Mouse (Mus musculus) cerebellum, adult 18-20 months (tissue): ENCODE measurements at regions not wholly inside any gene's neighbourhood (a gene's known extent, or its start where the extent isn't known, plus 50 kb on each side); places are given as distances from the start of the nearest gene placed in this dataset.

Experiments
- DNase-seq, 2 experiments: peaks; one replicate each; pipeline ENCODE4 v3.0.0; 2021

DNA sequence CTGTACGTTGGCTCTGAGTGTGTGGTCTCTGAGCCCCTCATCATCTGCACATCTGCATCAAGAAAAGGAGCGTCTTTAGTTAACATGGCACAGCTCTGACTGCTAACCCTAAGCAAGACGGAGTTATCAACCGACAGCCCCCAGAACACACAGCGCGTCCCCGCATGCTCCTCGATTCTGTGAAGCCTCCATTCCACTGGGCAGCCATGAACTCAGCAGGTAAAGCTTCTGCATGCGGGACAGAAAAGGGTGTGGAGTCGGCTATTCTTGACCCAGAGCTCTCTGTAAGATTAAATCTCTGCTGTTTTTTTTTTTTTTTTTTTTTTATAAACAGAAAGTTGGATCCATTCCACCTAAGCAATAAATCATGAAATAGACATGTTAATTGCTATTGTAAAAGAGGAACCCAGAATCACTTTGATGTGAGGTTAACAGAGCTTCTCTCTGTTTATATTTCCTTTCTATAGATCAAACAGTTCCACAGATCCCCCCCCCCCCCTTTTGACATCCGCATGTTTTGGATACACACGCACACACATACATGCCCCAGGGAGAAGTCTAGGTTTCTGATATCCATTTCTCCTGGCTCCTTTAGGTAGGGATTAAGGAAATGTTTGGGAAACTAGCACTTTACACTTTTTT lies 328.9 kb downstream of the Mex3b start:
- DNase-seq: no peak

DNA sequence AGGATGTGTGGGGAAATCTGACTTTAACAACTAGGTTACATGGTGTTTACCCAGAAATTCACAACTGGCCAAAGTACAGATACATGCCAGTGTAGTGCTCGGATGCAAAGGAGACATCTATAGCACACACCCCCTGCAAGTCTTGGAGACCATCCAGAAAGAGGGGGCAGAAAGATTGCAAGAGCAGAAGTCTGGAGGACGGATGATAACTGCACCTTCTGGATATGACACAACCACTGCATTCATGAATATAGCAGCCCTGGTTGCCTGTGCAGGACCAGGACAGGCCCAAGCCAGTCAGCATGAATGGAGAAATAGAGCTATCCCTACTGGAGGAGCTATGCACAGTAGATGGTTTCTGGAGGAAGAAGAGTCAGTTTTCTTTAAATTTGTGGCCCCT lies 330.4 kb downstream of the Mex3b start:
- no peak for DNase-seq

DNA sequence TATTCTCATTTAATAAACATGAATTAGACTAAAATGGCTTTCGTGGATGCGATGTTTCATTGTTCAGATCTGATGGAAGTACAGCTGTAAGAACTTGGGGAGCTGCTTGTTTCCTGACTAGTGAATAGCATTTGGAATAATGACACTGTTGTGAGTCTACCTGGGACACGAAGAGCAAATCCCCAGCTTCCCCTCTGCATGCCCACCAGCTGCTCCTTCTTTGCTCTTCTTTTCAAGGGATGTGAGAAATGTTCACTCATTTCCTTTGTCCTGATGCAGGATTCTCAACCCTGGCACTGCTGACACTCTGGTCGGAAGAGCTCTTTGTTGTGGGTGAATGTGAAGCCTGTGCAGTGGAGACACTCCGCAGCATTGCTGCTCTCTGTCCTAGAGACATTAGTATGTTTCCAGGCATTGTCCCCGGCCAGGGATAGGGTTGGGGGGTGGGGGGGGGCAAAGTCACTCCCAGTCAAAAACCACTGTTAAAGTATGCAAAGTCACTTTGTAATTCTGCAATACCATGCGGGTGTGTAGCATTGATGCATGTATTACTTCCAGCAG lies 334.1 kb downstream of the Mex3b start:
- DNase-seq: no peak

DNA sequence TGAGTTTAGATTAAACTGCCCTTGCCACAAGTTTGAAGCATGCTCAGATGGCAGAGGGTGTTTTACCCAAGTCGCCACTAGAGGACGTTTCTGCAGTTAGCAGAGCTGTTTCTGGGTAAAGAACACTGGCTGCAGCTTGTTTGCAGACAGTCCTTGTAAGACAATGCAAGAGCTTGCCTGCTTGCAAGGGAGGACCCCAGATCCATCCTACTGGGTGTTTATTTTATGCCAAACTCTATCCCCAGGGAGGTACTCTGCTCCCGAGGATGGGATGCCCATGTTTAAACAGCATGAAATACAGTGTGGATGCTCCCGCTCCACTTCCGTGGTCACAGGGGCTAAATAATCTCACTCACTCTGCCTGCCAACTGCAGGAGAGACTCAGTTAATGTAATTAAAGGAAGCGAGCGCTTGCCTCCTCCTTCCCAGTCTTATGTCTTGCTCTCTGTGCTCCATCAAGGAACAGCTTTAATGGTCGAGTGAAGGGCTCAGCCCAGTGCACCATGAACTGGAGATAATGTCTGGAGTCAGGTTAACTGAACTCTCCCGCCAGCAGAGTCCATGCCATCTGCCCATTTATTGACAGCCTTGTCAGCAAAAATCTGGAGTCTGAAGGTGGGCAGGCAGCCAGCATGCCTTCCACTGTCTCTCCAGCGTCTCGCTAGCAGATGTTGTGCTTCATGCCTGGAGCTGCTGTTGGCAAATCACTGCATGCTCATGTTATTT lies 334.8 kb downstream of the Mex3b start:
- peak; percentile 52 to 60 for DNase-seq

DNA sequence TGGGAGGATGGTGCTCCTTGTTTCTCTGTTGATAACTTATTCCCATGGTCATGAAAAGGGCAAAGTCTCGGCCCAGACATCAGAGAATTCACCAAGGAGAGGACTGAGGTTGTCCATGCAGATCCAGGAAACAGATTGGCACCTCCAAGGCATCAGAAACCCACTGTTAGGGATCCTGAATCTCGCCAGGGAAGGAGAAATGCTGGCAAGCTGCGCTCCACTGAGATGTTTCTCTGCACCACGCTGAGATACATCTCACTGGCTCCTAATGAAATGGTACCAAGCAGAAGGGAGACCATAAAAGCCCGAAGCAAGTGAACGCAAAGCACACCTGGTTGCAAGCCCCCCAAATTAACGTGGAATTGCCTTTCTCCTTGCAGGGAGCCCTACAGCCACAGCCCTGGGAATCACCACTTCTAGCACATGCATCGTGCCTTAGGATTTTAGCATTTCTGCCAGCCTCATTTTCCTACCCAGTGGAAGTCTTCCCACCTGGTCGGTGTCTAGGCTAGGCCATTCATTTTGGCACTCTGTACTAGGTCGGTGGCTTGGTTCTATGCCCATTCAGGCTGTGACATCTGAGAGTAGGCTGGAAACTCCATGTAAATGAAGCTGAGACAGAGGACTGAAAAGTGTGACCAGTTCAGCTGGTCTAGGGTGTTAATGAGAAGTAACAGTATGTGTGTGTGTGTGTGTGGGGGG lies 336.3 kb downstream of the Mex3b start:
- DNase-seq: peak; percentile 35 to 40

DNA sequence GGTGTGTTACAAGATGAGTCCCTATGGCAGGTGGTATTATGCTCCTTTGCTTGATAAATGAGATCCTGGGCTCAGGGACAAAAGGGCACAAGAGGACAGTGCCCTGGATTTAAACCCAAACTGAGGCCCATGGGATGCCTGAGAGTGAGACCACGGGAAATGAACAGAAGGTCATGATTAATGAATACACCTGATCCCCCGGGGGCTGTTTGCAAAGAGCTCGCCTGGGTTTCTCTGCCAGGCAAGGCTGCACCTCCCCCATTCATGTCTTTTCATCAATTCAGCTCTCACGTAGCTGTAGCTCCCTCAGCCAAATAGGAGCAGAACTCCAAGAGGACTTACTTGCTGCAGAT lies 336.9 kb downstream of the Mex3b start:
- no peak for DNase-seq

DNA sequence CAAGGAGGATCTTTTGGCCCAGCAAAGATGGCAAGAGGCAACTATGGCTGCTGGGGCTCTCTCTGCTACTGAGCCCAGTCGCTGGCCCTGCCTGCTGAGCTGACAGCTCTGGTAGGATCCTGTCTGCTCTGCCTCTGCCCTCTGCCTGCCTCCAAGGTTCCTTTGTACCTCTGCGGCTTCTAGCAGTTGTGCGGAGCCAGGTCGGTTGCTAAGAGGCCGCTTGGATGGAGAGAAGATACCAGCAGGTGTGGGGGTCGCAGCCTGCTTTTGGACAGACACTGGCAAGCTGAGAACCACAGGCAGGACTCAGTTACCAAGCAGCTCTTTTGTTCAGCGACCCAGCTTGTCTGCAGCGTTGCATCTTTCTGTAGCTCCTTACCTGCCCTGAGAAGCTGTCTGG lies 337.6 kb downstream of the Mex3b start:
- no peak for DNase-seq

DNA sequence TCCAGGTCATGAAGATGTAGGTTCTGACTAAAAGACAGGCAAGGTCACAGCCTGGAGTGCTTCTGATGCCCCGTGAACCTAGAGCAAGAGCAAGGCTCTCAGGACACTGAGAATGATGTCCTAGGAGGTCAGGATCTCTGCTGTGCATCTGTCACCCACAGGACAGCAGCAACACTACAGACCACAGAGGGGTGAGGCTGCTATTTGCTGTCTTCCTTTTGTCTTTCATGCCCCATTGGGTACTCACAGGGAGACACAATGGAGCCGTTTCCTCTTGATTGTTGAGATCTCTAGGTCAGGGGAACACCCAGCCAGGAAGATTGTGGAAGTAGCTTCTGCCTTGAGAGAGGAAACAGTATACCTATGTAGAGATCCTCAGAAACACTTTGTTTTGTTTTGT lies 339.9 kb downstream of the Mex3b start:
- no peak for DNase-seq

DNA sequence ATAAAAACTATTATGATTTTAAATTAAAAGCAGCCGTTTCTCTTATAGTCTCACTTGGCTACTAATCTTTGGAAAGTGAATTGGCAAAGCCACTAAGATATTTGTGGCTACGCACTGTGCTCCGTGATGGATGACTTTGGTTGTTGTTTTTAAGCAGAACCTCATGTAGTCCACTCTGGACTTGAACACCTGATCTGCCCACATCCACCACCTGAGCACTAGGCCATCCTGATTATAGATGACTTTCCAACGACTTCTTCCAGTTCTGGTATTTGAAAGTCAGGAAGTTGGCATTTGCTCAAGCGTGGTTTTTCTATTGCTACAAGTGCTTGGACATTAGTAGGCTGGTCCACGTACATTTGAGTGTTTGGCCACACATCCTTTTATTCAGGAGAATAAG lies 344.5 kb downstream of the Mex3b start:
- DNase-seq: no peak

DNA sequence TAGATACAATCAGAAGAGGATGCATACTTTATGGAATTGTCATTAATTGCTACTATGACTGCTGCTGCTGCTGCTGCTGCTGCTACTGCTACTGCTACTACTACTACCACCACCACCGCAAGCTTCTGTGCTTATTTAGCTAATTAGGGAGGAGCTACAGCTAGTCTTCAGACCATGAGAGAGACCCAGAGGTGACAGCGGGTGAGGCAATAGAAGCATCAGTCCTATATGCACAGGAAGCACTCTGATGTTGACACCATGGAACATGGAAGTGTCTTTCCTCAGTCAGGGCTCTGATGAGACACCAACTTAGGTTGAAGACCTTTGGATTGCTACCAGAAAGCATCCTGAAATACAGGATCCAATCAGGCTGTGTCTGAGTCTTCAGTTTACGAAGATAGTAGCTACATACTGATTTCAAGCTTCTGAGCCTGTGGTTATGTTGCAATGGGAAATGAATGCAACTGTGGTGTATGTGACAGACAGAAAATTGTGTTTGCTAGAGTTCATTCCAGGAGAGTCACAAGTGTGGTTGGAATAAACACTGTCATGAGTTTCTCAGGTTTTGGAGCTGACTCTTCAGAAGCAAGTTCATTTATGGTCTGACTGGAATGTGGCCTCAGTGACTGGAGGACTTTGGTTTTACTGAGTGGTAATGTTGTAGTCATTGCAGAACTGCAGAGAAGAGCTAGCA lies 355.0 kb downstream of the Mex3b start:
- DNase-seq: no peak

DNA sequence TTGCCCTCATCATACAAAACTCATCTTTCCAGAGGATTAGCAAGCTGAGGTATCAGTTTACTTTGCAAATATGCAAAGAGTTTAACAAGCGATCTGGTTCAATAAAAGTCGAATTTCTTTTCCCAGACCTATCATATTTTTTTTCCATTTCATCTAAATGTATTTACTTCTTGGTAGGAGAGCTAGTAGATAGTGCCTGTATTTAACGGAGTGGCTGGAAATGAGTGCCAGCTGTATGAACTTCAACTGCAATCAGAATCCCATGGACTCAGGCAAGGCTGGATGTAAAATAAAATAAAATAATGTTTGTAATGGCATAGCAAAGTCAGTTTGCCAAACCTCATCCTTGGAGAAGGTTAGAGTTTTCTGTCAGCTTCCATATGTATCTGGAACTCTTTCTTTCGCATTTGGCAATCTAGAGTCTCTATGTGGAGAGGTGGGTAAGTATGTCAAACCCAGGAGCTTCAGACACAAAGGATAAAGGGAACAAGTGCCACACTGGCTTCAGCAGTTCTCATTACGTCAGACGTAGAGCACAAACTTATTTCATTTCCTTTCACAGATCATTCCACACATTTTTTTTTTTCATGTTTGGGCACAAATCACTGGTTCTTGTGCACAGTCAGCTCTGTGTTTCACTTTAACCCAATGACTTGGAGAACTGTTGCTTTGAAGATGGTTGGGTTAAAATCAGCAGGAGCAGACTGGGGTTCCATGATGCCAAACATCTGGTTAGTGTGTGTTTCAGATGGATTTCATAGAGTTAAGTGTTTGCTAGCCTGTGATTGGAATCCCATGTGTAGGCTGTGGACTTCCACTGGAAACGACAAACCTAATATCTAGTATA lies 357.2 kb upstream of the Tmc3 start:
- DNase-seq: no peak

DNA sequence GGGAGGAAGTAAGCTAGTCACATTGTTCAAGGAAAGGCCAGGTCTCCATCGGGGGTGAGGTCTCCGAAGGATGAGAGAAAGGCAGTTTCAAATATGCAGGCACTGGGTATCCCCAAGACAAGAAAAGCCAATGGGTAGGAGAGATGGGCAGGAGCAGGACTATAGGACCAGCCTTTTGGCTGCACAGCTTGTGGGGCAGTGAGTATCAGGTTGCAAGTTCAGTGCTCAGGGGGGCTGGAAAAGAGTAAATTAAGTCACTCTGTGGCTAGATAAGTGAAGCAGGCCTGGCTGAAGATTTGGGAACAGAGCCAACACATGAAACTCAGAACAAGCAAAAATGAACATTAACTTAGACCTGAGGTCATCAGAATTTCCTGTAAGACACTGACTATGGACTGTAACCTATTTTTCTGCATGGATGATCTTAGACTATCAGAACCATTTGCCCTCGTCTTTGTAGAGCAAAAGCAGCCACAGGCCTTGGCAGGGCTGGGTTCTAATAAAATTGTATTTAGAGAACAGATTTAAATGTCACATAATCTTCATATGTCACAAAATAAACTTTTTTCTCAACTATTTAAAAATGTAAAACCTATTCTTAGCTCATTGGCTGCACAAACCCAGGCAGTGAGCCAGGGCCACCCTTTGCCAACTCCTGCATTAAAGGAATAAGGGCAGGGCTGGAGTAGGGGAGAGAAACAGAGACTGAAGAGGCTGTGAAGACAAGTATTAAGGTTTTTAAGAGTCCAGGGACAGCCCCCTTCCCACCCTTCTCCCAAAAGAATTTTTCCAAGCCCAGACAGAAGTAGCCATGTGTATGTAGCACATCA lies 354.0 kb upstream of the Tmc3 start:
- peak; percentile 9 to 16 for DNase-seq

DNA sequence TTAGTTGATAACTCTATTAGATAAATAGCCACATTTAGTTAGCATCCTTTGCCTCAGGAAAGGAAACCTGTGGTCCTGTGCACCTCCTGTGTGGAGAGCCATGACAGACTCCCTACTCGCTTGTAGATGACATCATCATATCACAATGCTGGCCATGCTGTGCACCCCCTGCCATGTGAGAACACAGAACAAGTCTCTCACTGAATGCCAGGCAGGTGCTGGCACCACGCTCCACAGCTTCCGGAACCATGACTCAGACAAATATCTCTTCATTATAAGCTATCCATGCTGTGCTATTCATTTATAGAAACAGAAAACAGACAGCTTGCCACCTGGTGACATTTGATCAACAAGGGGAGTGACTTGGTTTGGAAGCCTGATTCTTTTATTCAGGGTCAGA lies 349.1 kb upstream of the Tmc3 start:
- peak; percentile 68 to 70 for DNase-seq

DNA sequence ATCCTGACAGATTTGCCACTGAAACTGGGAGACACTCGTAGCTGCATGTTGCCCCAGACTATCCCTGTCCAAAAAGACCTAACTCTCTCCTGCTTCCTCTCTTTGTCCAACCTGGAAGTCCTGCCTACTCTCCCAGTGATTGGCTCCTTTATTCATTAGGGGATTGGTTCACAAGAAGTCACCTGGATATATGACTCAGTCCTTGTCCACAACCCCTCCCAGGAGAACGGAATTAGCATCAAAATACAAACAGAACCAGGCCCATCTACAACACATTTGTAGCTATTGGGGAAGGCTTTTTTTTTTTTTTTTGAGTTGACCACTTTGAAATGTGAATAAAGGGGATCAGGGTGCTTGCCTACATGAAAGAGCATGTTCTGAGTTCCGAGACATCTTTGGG lies 347.4 kb upstream of the Tmc3 start:
- no peak for DNase-seq

DNA sequence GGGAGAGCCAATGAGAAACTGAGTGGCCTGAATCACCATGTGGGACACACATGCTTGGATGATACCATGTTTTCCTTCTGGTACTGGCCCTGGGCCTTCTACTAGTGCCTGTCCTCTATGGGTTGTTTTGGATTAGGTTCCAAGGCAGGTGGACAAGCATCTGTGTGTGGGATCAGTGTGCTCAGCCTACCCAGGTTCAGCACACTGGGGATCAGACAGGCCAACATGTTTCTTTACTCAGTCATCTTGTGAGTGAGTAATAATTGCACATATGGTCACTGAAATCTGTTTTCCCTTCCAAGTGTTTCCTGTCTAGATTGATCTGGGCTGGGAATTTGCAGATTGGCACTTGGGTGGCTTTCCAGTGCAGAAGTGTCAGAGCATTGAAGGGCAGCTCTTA lies 346.6 kb upstream of the Tmc3 start:
- DNase-seq: peak; percentile 58 to 71

DNA sequence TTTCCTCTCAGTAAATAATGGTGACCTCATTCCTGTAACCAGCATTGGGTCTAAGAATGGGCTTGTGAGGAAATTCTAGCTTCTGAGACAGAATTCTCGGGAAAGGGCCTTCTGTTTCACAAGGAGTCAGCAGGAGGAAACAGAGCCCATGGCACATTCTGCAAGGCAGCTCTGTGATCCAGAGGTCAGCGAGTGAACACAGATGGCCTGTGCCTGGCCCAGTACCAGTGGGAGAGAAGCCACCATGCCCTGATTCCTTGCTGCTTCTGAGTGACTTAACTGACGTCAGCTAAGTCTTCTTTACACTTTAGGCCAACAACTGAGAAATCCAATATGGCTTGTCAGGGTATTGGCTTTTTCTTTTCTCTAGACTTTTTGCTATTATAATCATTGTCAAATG lies 342.5 kb upstream of the Tmc3 start:
- DNase-seq: peak; percentile 75 to 80

DNA sequence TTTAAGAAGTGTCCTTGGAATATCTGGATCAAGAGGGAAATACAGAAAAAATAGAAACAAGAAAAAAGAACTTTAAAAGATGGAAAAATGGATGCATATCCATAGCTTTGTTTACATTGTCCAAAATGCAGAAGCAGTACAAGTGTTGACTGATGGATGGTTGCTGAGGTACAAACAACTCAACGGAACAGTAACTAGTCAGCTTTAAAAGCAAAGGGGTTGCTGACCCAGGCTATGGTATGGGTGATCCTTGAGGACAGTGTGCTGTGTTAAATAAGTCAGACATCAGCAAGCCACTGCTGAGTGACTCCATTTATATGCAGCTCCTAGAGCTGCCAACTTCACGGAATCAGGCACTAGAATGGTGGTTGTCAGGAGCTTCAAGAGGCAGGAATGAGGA lies 338.9 kb upstream of the Tmc3 start:
- DNase-seq: no peak

DNA sequence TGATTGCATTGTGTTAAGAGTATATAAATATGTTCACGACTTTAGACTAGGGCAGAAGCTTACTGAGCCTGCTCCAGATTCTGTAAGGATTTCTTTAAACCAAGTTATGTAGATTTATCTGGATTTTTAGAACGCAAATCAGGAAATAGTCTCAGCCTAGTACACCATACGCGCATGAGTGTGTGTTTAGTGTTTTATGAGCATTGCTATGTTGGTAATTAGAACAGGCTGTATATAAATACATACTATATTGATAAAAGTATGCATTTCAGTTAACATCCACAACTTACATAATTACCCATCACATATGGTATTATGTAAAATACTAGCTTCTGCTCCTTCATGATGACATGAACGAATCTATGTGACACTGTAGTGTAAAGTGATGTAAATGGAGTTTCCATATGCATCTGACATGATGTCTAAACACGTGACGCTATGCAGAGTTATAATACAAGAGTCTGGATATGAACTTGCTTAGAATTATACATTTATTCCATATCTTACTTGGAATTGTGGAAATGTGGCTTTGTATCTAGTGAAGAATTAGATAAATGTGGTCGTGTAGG lies 332.6 kb upstream of the Tmc3 start:
- DNase-seq: no peak

DNA sequence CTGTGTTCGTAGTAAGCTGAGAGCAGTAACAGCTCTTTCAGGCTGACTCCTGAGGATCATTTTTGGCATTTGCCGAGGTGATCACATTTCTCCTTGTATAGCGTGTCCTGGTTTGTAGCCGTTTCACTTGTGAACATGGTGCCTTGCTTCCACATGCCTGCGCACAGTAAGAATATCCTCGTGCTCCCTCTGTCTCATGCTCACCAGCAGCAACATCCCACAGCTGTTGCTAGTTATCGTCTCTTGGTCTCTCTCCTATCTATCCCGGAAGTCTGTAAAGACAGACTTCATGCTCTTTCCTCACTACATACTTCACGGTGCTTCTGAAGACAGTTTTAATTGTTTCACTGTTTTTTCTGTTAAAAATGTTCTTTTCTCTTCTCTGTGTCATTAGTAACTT lies 331.7 kb upstream of the Tmc3 start:
- DNase-seq: no peak

DNA sequence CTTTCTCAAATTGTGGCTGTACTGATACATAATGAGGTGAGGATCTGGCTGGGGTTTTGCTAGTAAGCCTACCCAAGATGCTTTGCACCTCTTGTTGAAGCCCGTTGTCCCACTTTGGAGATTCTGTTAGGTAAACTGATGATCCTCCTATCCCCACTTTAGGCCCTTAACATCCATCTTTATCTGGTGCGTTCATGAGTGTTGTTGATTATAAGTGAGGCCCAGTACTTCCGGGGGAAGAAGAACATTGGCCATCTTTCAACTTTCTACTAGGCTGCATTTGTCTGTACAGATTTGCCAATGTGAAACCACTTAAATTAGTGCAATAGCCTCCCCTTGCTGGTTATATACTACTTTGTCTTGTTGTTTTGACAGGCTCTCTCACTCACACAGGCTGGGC lies 331.3 kb upstream of the Tmc3 start:
- no peak for DNase-seq

DNA sequence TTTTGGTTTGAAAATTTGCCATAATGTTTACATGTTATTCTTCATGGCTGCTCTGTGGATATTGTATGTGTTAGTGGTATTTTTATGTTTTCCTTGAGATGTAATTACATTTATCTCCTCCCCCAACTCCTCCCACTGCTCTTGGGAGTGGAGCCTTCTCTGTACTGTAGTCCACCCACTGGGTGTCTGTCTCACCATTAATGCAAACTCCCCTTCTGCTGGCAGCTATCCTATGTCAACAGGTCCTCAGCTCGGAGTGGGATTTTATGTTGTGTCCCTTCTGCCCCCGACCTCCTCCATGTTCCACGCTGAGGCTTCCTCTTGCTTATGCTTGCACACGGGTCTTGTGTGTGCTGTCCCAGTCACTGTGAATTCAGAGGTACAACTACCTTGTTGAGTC lies 330.3 kb upstream of the Tmc3 start:
- no peak for DNase-seq
